16 mouse cellular contexts compared by ENCODE assay signal in genomic region chr11:109809175-109809855, GRCm38 (mm10). TPM values are rescaled to one million over a fixed set of nuclear protein-coding genes. Genes with fewer than 3 reads are reported as not detected.
DNase-seq lines count a peak whose midpoint lies in the region; ATAC-seq lines count a peak whose summit lies in the region.
"Had no signal": no experiment of that assay in that cellular context is flagged by ENCODE, and none has a peak within 500 bp of the region (broad histone marks: within the 10 kb centered on the region; RNA-seq: fewer than 3 reads in every experiment).

No protein-coding gene starts in this region.

- no peak overlapping the region for H3K9ac ChIP-seq in limb, embryonic 11.5 days (ENCODE audit: low read length)
- H3K9ac ChIP-seq in embryonic facial prominence, embryonic 11.5 days (replicated peaks; ENCODE audit: low read length): no peak overlapping the region
- H3K9ac ChIP-seq: stomach, embryonic 15.5 days had no signal

- no peaks in the 10 kb centered on the region for H3K27me3 ChIP-seq in limb, embryonic 11.5 days (ENCODE audit: control insufficient read depth, insufficient read depth, low read length)
- H3K27me3 ChIP-seq in limb, embryonic 10.5 days (ENCODE audit: low read depth, poor library complexity, severe bottlenecking): no peaks in the 10 kb centered on the region
- H3K27me3 ChIP-seq in embryonic facial prominence, embryonic 11.5 days (ENCODE audit: control insufficient read depth, insufficient read depth, low read length): no peaks in the 10 kb centered on the region
- H3K27me3 ChIP-seq: CH12.LX; stomach, embryonic 15.5 days had no signal

- WGBS in limb, embryonic 11.5 days: 51% methylated on average over 4 of the region's 4 CpGs
- 54% methylated on average over 4 of the region's 4 CpGs for WGBS in limb, embryonic 10.5 days
- WGBS in embryonic facial prominence, embryonic 11.5 days: 45% methylated on average over 4 of the region's 4 CpGs

- no peaks in the 10 kb centered on the region for H3K36me3 ChIP-seq in limb, embryonic 11.5 days (ENCODE audit: control insufficient read depth, insufficient read depth, low read length)
- no peaks in the 10 kb centered on the region for H3K36me3 ChIP-seq in limb, embryonic 10.5 days
- no peaks in the 10 kb centered on the region for H3K36me3 ChIP-seq in embryonic facial prominence, embryonic 11.5 days (replicated peaks; ENCODE audit: control insufficient read depth, insufficient read depth, low read depth, low read length)
- H3K36me3 ChIP-seq: stomach, embryonic 15.5 days had no signal

- peak; percentile 31 for DNase-seq in limb, embryonic 11.5 days (ENCODE audit: low spot score)
- no peak for DNase-seq in limb, embryonic 10.5 days (ENCODE audit: low spot score)
- DNase-seq in embryonic facial prominence, embryonic 11.5 days (ENCODE audit: low spot score): peak; percentile 41
- DNase-seq in layer of hippocampus, adult 18-20 months (ENCODE audit: low spot score in 2 of 2): peak; percentile 49 to 57
- peak; percentile 20 for DNase-seq in lung, postnatal 36 days
- DNase-seq in spleen, postnatal 36 days (ENCODE audit: low spot score in 2 of 2): no peak
- no peak for DNase-seq in T-cell, adult 2 months (ENCODE audit: low spot score)
- DNase-seq in thymus, postnatal 10 days (ENCODE audit: low spot score in 2 of 2): no peak
- DNase-seq: heart, adult 2 months; heart, postnatal 4 days; kidney, adult 18-20 months had no signal

- H3K4me1 ChIP-seq in limb, embryonic 11.5 days (ENCODE audit: control insufficient read depth, insufficient read depth, low read length): no peaks in the 10 kb centered on the region
- H3K4me1 ChIP-seq in limb, embryonic 10.5 days: peaks cover 7% of the 10 kb centered on the region; the same call in 1 of the 2 replicates
- H3K4me1 ChIP-seq in embryonic facial prominence, embryonic 11.5 days (ENCODE audit: control insufficient read depth, insufficient read depth, low read length): no peaks in the 10 kb centered on the region
- H3K4me1 ChIP-seq: stomach, embryonic 15.5 days had no signal

- no peak overlapping the region for H3K27ac ChIP-seq in limb, embryonic 11.5 days (replicated peaks; ENCODE audit: low read depth, low read length)
- H3K27ac ChIP-seq in limb, embryonic 10.5 days: no peak overlapping the region
- H3K27ac ChIP-seq in embryonic facial prominence, embryonic 11.5 days (replicated peaks; ENCODE audit: low read depth, low read length): no peak overlapping the region
- H3K27ac ChIP-seq: heart, adult 2 months; macrophage; stomach, embryonic 15.5 days had no signal

- no peak for ATAC-seq in limb, embryonic 11.5 days (ENCODE audit: insufficient number of reproducible peaks, low FRiP score, low TSS enrichment, low read depth)
- no peak for ATAC-seq in embryonic facial prominence, embryonic 11.5 days (replicated peaks; ENCODE audit: insufficient number of reproducible peaks, low FRiP score, low TSS enrichment, low read depth)

- H3K4me2 ChIP-seq in limb, embryonic 11.5 days (ENCODE audit: low read depth, severe bottlenecking): no peak overlapping the region
- no peak overlapping the region for H3K4me2 ChIP-seq in embryonic facial prominence, embryonic 11.5 days (ENCODE audit: low read depth, low read length)
- H3K4me2 ChIP-seq: stomach, embryonic 15.5 days had no signal

- no peaks in the 10 kb centered on the region for H3K9me3 ChIP-seq in limb, embryonic 11.5 days (ENCODE audit: control insufficient read depth, low read length)
- no peaks in the 10 kb centered on the region for H3K9me3 ChIP-seq in limb, embryonic 10.5 days (replicated peaks)
- H3K9me3 ChIP-seq in embryonic facial prominence, embryonic 11.5 days (replicated peaks; ENCODE audit: control insufficient read depth, low read length): no peaks in the 10 kb centered on the region
- H3K9me3 ChIP-seq: stomach, embryonic 15.5 days had no signal

- no peak overlapping the region for H3K4me3 ChIP-seq in limb, embryonic 11.5 days (ENCODE audit: low read depth, low read length)
- no peak overlapping the region for H3K4me3 ChIP-seq in limb, embryonic 10.5 days
- no peak overlapping the region for H3K4me3 ChIP-seq in embryonic facial prominence, embryonic 11.5 days (ENCODE audit: low read depth, low read length)
- H3K4me3 ChIP-seq: heart, adult 2 months; myocyte; stomach, embryonic 15.5 days had no signal

RNA-seq across cellular contexts. Expression of gene 1700012B07Rik, which starts 18.5 kb away (rescaled TPM):
- not detected in 2 replicates for polyA plus RNA-seq in limb, embryonic 11.5 days (2014; fragmentation: Nextera tagmentation; extraction: Ambion mirVana)
- not detected in 2 replicates for polyA plus RNA-seq in limb, embryonic 10.5 days (2016; fragmentation: Nextera tagmentation; extraction: Ambion mirVana)
- not detected in 2 replicates for polyA plus RNA-seq in embryonic facial prominence, embryonic 11.5 days (2014; fragmentation: Nextera tagmentation; extraction: Ambion mirVana)
- total RNA-seq in layer of hippocampus, adult 18-20 months (2021): not detected
- total RNA-seq: CH12.LX; heart, adult 2 months; heart, postnatal 4 days had no signal
- polyA plus RNA-seq: forebrain, embryonic 11.5 days; heart, adult 2 months; macrophage; stomach, embryonic 15.5 days had no signal

Comparison
In these comparisons a context has a peak if more than half of its experiments do, and no peak if none do; other contexts are left out.
1. DNase-seq: peak in limb, embryonic 11.5 days (single experiment), embryonic facial prominence, embryonic 11.5 days (single experiment), layer of hippocampus, adult 18-20 months (2 of 2) and lung, postnatal 36 days (single experiment); none in limb, embryonic 10.5 days (single experiment), spleen, postnatal 36 days (0 of 2), T-cell, adult 2 months (single experiment) and thymus, postnatal 10 days (0 of 2).